Mouse (Mus musculus) kidney, postnatal 25 days (tissue): ENCODE results near the gene Aloxe3.
A peak's percentile ranks its signal among the peaks of the same experiment; 100 is the strongest.

Experiments
- DNase-seq, 2 experiments: peaks; one replicate each; pipeline ENCODE4 v3.0.0; 2021; ENCODE audit warnings: mixed read lengths in 2 of 2

Aloxe3 gene

GRCm38 (mm10) chr11:69109032-69109900, 16.4 kb upstream of the Aloxe3 start:
- DNase-seq: peak in 1 of 2 experiments; percentile 54

- peak; percentile 93 to 95 for DNase-seq
Observed at GRCm38 (mm10) chr11:69110319-69111046, 15.2 kb upstream of the Aloxe3 start.

- peak in 1 of 2 experiments; percentile 34 for DNase-seq
Observed at GRCm38 (mm10) chr11:69111051-69111810, 14.5 kb upstream of the Aloxe3 start.

- no peak for DNase-seq
Observed at GRCm38 (mm10) chr11:69111865-69112264, 13.8 kb upstream of the Aloxe3 start.

- DNase-seq: peak in 1 of 2 experiments; percentile 26
Observed at GRCm38 (mm10) chr11:69114018-69114417, 11.7 kb upstream of the Aloxe3 start.

GRCm38 (mm10) chr11:69114621-69115020, 11.1 kb upstream of the Aloxe3 start:
- DNase-seq: no peak

- DNase-seq: peak in 1 of 2 experiments; percentile 27
Observed at GRCm38 (mm10) chr11:69116843-69117242, 8.9 kb upstream of the Aloxe3 start.

GRCm38 (mm10) chr11:69117737-69118695, 7.7 kb upstream of the Aloxe3 start:
- DNase-seq: peak; percentile 53 to 84

GRCm38 (mm10) chr11:69118765-69119164, 6.9 kb upstream of the Aloxe3 start:
- DNase-seq: peak; percentile 78 to 93

GRCm38 (mm10) chr11:69119446-69120155, 6.1 kb upstream of the Aloxe3 start:
- DNase-seq: peak in 1 of 2 experiments; percentile 17

- peak in 1 of 2 experiments; percentile 64 for DNase-seq
Observed at GRCm38 (mm10) chr11:69120221-69121000, 5.3 kb upstream of the Aloxe3 start, which contains the start of gene Hes7. TSS of gene Hes7 (plus strand) at chr11:69120404.

- DNase-seq: peak; percentile 45 to 59
Observed at GRCm38 (mm10) chr11:69121001-69121740, 4.5 kb upstream of the Aloxe3 start.

GRCm38 (mm10) chr11:69121741-69122335, 3.9 kb upstream of the Aloxe3 start:
- peak in 1 of 2 experiments; percentile 50 for DNase-seq

GRCm38 (mm10) chr11:69122336-69122951, 3.3 kb upstream of the Aloxe3 start, which contains the start of gene 9130213A22Rik:
TSS of gene 9130213A22Rik (minus strand) at chr11:69122589.
- DNase-seq: peak; percentile 85 to 93

GRCm38 (mm10) chr11:69123056-69123692, 2.5 kb upstream of the Aloxe3 start:
- peak; percentile 91 to 92 for DNase-seq

- DNase-seq: peak; percentile 90 to 94
Observed at GRCm38 (mm10) chr11:69123693-69124497, 1.8 kb upstream of the Aloxe3 start.

GRCm38 (mm10) chr11:69124498-69124847, 1.2 kb upstream of the Aloxe3 start:
- peak; percentile 62 to 81 for DNase-seq
